Mouse (Mus musculus) midbrain, embryonic 10.5 days (tissue): ENCODE measurements around the gene Lce1i. TPM values are rescaled to one million over a fixed set of nuclear protein-coding genes. Genes with fewer than 3 reads are reported as not detected.
"Not testable (repeated sequence)": the region's sequence is repeated elsewhere in the genome, so short reads cannot be mapped to it uniquely, and the experiment has no call there.

Experiments
- DNase-seq: peaks from one replicate; pipeline ENCODE4 v3.0.0-alpha.2; 2017; ENCODE audit warnings: low spot score
- H3K27ac ChIP-seq: fragments of 300-500 bp; sonication (generic); replicated peaks from 2 replicates; pipeline ENCODE4 v1.5.1; 2016; ENCODE audit warnings: mild to moderate bottlenecking
- H3K27me3 ChIP-seq: fragments of 300-500 bp; sonication (generic); 2 replicates; pipeline ENCODE4 v1.6.1; 2016; ENCODE audit warnings: low read depth, mild to moderate bottlenecking; ENCODE audit not compliant: poor library complexity, severe bottlenecking
- H3K36me3 ChIP-seq: fragments of 300-500 bp; sonication (generic); 2 replicates; pipeline ENCODE4 v1.6.1; 2016; ENCODE audit warnings: mild to moderate bottlenecking, moderate library complexity
- H3K4me1 ChIP-seq: fragments of 300-500 bp; sonication (generic); 2 replicates; pipeline ENCODE4 v1.6.1; 2016
- H3K4me3 ChIP-seq: fragments of 300-500 bp; sonication (generic); 2 replicates; pipeline ENCODE4 v1.5.1; 2016; ENCODE audit warnings: mild to moderate bottlenecking, moderate library complexity
- H3K9me3 ChIP-seq: fragments of 300-500 bp; sonication (generic); replicated peaks from 2 replicates; pipeline ENCODE4 v1.6.1; 2016; ENCODE audit warnings: mild to moderate bottlenecking
- WGBS: fragments of 180-500 bp; shearing (Covaris S2); methylation state at CpG from one replicate; pipeline ENCODE4 v1.1.7; 2016; 5-methylcytosine and 5-hydroxymethylcytosine counted together
- polyA plus RNA-seq: library from polyadenylated mRNA; unstranded; fragments of >200 nt; fragmentation: Nextera tagmentation; extraction: Ambion mirVana; gene quantifications from 2 replicates; pipeline ENCODE4 v1.2.1, GENCODE M21; 2016

Lce1i gene
- polyA plus RNA-seq = not detected in 2 replicates

DNA sequence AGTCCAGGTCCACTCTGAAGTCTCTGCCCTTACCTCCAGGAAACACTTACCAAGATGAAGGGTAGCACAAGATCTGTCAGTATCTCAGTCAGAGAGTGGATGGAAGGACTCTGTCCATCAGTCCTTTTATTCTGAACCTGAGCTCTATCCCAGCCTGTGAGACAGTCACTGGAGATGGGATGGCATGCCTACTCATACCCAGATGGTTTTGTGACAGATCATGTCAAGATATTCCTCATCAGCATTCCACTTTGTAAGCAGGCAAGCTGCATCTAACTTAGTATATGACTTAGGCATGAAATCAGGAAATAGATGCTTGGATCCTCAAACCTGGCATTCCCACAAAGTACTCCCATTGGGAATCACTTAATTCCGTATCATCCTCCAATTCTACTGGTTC lies at the start of gene Lce1i:
Lce1i (minus strand) TSS at position 101 of the 400 bp plus-strand sequence.
- no peak for DNase-seq
- WGBS = 91% methylated on average over 1 of the region's 1 CpGs
- Histone ChIP-seq H3K9me3 (no peaks in the 10 kb centered on the region), H3K4me1 (no peaks in the 10 kb centered on the region), H3K4me3 (no peak within 1 kb of the TSS), H3K36me3 (no peaks in the 10 kb centered on the region), H3K27ac (no peak within 1 kb of the TSS), H3K27me3 (no peaks in the 10 kb centered on the region)

DNA sequence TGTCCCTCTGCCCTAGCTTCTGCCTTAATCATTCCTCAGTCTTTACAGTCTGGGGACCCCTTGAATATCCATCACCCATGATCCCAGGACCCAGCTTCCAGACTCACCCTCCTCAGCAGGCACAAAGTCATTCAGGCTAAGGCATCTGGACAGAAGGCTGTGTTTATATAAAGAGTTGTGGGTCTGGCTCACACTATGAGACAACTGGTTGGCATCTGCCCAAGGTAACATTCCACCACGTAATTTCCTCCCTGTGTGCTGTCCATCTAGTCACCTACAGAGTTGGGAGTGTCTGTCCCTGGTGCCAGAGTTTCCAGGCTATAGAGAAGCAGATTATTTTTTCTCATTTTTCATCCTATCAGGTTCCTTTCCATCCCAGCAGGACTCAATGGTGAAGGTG lies 48.4 kb upstream of the Lce1i start, which contains the start of gene Kprp:
Kprp (minus strand) TSS at position 140 of the 400 bp plus-strand sequence.
- no peak for DNase-seq
- no peak within 1 kb of the TSS for H3K27ac ChIP-seq
- WGBS = 59% methylated on average over 1 of the region's 1 CpGs
- no peaks in the 10 kb centered on the region for H3K27me3 ChIP-seq
- no peak within 1 kb of the TSS for H3K4me3 ChIP-seq
- no peaks in the 10 kb centered on the region for H3K36me3 ChIP-seq
- H3K9me3 ChIP-seq = no peaks in the 10 kb centered on the region
- no peaks in the 10 kb centered on the region for H3K4me1 ChIP-seq

- Histone ChIP-seq H3K9me3 (no peaks in the 10 kb centered on the region), H3K36me3 (no peaks in the 10 kb centered on the region), H3K27me3 (no peaks in the 10 kb centered on the region), H3K4me3 (no peak overlapping the region), H3K4me1 (no peaks in the 10 kb centered on the region), H3K27ac (no peak overlapping the region)
- no peak for DNase-seq
- WGBS = 43% methylated on average over 1 of the region's 1 CpGs
Observed at GRCm38 (mm10) chr3:92825808-92826207, 47.1 kb upstream of the Lce1i start.

DNA sequence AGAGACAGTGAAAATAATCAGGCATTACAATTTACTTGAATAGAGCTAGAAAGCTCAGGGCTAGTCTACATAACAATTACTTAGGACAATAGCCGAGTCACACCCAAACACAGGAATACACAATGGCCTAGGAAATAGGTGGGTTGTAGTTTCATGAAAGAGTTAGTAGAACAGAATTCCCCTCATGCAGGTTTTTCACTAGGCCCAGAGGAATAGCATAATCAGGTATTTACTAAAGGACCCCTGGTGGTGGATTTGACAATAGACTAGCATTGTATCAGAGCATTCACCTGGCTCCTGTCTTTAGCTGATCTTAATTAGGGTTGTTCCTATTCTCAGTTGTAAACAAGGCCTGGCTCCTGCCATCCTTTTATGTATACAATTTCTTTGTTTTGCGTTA lies 37.3 kb upstream of the Lce1i start:
- not testable (repeated sequence) for H3K27ac ChIP-seq, H3K9me3 ChIP-seq, H3K4me3 ChIP-seq, H3K36me3 ChIP-seq, H3K27me3 ChIP-seq, H3K4me1 ChIP-seq, DNase-seq
- 89% methylated on average over 2 of the region's 2 CpGs for WGBS

DNA sequence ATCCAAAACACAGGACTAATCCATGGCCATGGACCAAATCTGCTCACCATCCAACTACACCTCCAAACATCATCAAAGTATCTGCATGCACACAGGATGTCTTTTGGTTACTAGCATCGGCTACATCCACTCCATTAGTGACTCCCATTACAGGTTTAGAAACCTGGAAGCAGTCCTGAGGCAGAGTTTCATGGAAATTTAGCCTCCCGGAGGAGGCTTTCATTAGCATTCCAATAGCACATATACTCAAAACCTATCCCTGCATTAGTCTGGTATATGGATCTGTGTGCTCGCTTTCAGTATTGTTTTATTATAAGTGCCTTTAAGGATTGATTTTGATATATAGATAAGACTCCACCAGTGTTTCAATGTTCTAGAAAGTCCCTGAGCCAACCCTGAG lies 36.9 kb upstream of the Lce1i start:
- no peaks in the 10 kb centered on the region for H3K27me3 ChIP-seq
- WGBS = 96% methylated on average over 3 of the region's 3 CpGs

GRCm38 (mm10) chr3:92807791-92808190 lies 29.1 kb upstream of the Lce1i start, which contains the start of gene Lce1k:
Lce1k (minus strand) TSS chr3:92807891.
- no peaks in the 10 kb centered on the region for H3K4me1 ChIP-seq
- H3K36me3 ChIP-seq = no peaks in the 10 kb centered on the region
- H3K9me3 ChIP-seq = no peaks in the 10 kb centered on the region
- H3K27ac ChIP-seq = no peak within 1 kb of the TSS
- DNase-seq = no peak
- no peak within 1 kb of the TSS for H3K4me3 ChIP-seq
- no peaks in the 10 kb centered on the region for H3K27me3 ChIP-seq

More for the DNA sequence above, 36.9 kb upstream of the Lce1i start:
- Histone ChIP-seq H3K9me3 (no peaks in the 10 kb centered on the region), H3K4me3 (no peak overlapping the region), H3K4me1 (no peaks in the 10 kb centered on the region), H3K36me3 (no peaks in the 10 kb centered on the region), H3K27ac (no peak overlapping the region)
- DNase-seq = no peak

- Histone ChIP-seq H3K4me3 (no peak within 1 kb of the TSS), H3K36me3 (no peaks in the 10 kb centered on the region), H3K4me1 (no peaks in the 10 kb centered on the region), H3K27ac (no peak within 1 kb of the TSS), H3K9me3 (no peaks in the 10 kb centered on the region), H3K27me3 (no peaks in the 10 kb centered on the region)
- 97% methylated on average over 1 of the region's 1 CpGs for WGBS
- no peak for DNase-seq
Observed at GRCm38 (mm10) chr3:92790414-92790813, 11.7 kb upstream of the Lce1i start, which contains the start of gene Lce1j. Lce1j (minus strand) TSS chr3:92790514.

GRCm38 (mm10) chr3:92771573-92771972 lies 7.1 kb downstream of the Lce1i start:
- Histone ChIP-seq H3K4me1 (no peaks in the 10 kb centered on the region), H3K27ac (no peak overlapping the region), H3K9me3 (no peaks in the 10 kb centered on the region), H3K27me3 (no peaks in the 10 kb centered on the region), H3K4me3 (no peak overlapping the region), H3K36me3 (no peaks in the 10 kb centered on the region)
- WGBS = 28% methylated on average over 3 of the region's 3 CpGs
- no peak for DNase-seq

GRCm38 (mm10) chr3:92764965-92765364 lies 13.7 kb downstream of the Lce1i start, which contains the start of gene Lce1h:
Lce1h (minus strand) TSS chr3:92765065.
- Histone ChIP-seq H3K4me1 (no peaks in the 10 kb centered on the region), H3K36me3 (no peaks in the 10 kb centered on the region), H3K27ac (no peak within 1 kb of the TSS), H3K9me3 (no peaks in the 10 kb centered on the region), H3K4me3 (no peak within 1 kb of the TSS), H3K27me3 (no peaks in the 10 kb centered on the region)
- DNase-seq = no peak
- WGBS = 96% methylated on average over 1 of the region's 1 CpGs

- Histone ChIP-seq H3K4me1 (no peaks in the 10 kb centered on the region), H3K4me3 (no peak overlapping the region), H3K27me3 (no peaks in the 10 kb centered on the region), H3K27ac (no peak overlapping the region), H3K36me3 (no peaks in the 10 kb centered on the region), H3K9me3 (no peaks in the 10 kb centered on the region)
- no peak for DNase-seq
- WGBS = 45% methylated on average over 3 of the region's 3 CpGs
Observed at GRCm38 (mm10) chr3:92753197-92753596, 25.5 kb downstream of the Lce1i start.

DNA sequence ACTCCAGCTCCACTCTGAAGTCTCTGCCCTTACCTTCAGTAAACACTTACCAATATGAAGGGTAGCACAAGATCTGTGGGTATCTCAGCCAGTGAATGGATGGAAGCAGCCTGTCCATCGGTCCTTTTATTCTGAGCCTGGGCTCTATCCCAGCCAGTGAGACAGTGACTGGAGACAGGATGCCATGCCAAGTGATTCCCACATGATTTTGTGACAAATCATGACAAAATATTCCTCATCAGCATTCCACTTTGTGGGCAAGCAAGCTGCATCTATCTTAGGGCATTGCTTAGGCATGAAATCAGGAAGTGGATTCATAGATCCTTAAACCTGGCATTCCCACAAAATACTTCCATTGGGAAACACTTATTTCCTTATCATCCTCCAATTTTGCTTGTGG lies 26.5 kb downstream of the Lce1i start, which contains the start of gene Lce1g:
Lce1g (minus strand) TSS at position 101 of the 400 bp plus-strand sequence.
- 88% methylated on average over 1 of the region's 1 CpGs for WGBS
- H3K4me3 ChIP-seq = no peak within 1 kb of the TSS
- no peaks in the 10 kb centered on the region for H3K27me3 ChIP-seq
- no peaks in the 10 kb centered on the region for H3K9me3 ChIP-seq
- H3K4me1 ChIP-seq = no peaks in the 10 kb centered on the region
- H3K27ac ChIP-seq = no peak within 1 kb of the TSS
- no peak for DNase-seq
- H3K36me3 ChIP-seq = no peaks in the 10 kb centered on the region

DNA sequence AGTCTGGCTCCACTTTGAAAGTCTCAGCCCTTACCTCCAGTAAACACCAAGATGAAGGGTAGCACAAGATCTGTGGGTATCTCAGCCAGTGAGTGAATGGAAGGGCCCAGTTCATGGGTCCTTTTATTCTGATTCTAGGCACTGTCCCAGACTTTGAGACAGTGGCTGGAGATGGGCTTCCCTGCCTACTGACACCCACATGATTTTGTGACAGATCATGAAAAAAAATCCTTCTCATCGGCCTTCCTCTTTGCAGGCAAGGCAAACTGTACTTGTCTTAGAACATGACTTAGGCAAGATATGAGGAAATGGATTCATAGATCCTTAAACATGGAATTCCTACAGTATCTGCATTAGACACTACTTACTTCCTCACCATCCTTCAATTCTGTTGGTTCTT lies 39.7 kb downstream of the Lce1i start, which contains the start of gene Gm38119:
Gm38119 (minus strand) TSS at position 101 of the 400 bp plus-strand sequence.
- H3K27me3 ChIP-seq = no peaks in the 10 kb centered on the region
- no peak within 1 kb of the TSS for H3K27ac ChIP-seq
- H3K36me3 ChIP-seq = no peaks in the 10 kb centered on the region
- WGBS = 88% methylated on average over 1 of the region's 1 CpGs
- H3K4me1 ChIP-seq = no peaks in the 10 kb centered on the region
- H3K4me3 ChIP-seq = no peak within 1 kb of the TSS
- no peak for DNase-seq
- no peaks in the 10 kb centered on the region for H3K9me3 ChIP-seq
